Mouse (Mus musculus): Measurements from ENCODE around the gene Ankrd40. TPM values are rescaled to one million over a fixed set of nuclear protein-coding genes. Genes with fewer than 3 reads are reported as not detected.

The Ankrd40 gene
- polyA plus RNA-seq, 1 experiment from 2014 or later: 54.6 TPM

GRCm38 (mm10) chr11:94324618-94325017, 3.2 kb upstream of the Ankrd40 start:
- Histone ChIP-seq H3K9me3 (replicated peaks) (no peaks in the 10 kb centered on the region), H3K4me3 (no peak overlapping the region), H3K27me3 (replicated peaks) (no peaks in the 10 kb centered on the region), H3K27ac (ENCODE audit: poor library complexity, severe bottlenecking) (no peak overlapping the region), H3K4me2 (no peak overlapping the region), H3K36me3 (no peaks in the 10 kb centered on the region), H3K9ac (no peak overlapping the region), H3K4me1 (replicated peaks) (peaks cover 26% of the 10 kb centered on the region)
- ATAC-seq (ENCODE audit: insufficient number of reproducible peaks, low FRiP score): no peak
- WGBS: 63% methylated on average over 5 of the region's 5 CpGs

DNA sequence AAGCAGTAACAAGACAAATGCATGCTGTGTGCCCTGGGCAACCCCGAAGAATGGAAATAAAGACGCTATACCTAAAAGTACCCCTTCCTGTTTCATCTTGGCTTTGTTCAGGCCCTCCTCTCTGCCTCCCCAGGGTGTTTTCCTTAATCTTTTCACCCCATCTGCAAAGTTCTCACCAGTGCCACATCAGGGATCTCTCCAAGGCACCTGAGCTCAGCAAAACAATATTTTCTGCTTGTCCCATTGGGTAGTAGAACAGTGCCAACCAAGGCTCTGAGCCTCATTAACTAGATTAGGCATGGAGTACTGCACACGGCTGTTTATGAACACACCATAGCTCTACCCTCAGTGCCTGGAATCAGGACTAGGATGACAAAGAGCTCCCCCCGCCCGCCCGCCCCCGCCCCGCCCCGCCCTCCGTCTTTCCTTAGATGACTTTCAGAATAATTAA, 815 bp upstream of the Ankrd40 start:
- H3K9me3 ChIP-seq (replicated peaks): no peaks in the 10 kb centered on the region
- H3K4me2 ChIP-seq: peak overlapping the region; percentile 71
- no peaks in the 10 kb centered on the region for H3K27me3 ChIP-seq (replicated peaks)
- peak overlapping the region; percentile 69 for H3K9ac ChIP-seq
- H3K4me1 ChIP-seq (replicated peaks): peaks cover 29% of the 10 kb centered on the region
- peaks cover 8% of the 10 kb centered on the region for H3K36me3 ChIP-seq
- no peak; the same call in 1 of the 2 replicates for ATAC-seq (ENCODE audit: insufficient number of reproducible peaks, low FRiP score)
- 4% methylated on average over 10 of the region's 10 CpGs for WGBS
- peak overlapping the region; percentile 100 for H3K27ac ChIP-seq (ENCODE audit: poor library complexity, severe bottlenecking)
- peak overlapping the region; percentile 27 for H3K4me3 ChIP-seq

GRCm38 (mm10) chr11:94328644-94329025, 834 bp downstream of the Ankrd40 start:
- Histone ChIP-seq H3K4me1 (replicated peaks) (peaks cover 29% of the 10 kb centered on the region), H3K4me3 (peak overlapping the region; percentile 96), H3K36me3 (peaks cover 10% of the 10 kb centered on the region), H3K27me3 (replicated peaks) (no peaks in the 10 kb centered on the region), H3K27ac (ENCODE audit: poor library complexity, severe bottlenecking) (peak overlapping the region; percentile 100), H3K9me3 (replicated peaks) (no peaks in the 10 kb centered on the region), H3K4me2 (peak overlapping the region; percentile 70), H3K9ac (peak overlapping the region; percentile 98)
- no peak for ATAC-seq (ENCODE audit: insufficient number of reproducible peaks, low FRiP score)
- WGBS: 3% methylated on average over 10 of the region's 10 CpGs

- no peak overlapping the region for H3K27ac ChIP-seq (ENCODE audit: poor library complexity, severe bottlenecking)
- peak overlapping the region; percentile 70; the same call in 1 of the 2 replicates for H3K4me2 ChIP-seq
- ATAC-seq (ENCODE audit: insufficient number of reproducible peaks, low FRiP score): no peak
- H3K4me1 ChIP-seq (replicated peaks): peaks cover 34% of the 10 kb centered on the region
- peaks cover 12% of the 10 kb centered on the region for H3K36me3 ChIP-seq
- no peaks in the 10 kb centered on the region for H3K27me3 ChIP-seq (replicated peaks)
- H3K4me3 ChIP-seq: no peak overlapping the region
- H3K9me3 ChIP-seq (replicated peaks): no peaks in the 10 kb centered on the region
- WGBS: 46% methylated on average over 4 of the region's 4 CpGs
- no peak overlapping the region for H3K9ac ChIP-seq
Measured at GRCm38 (mm10) chr11:94329270-94329891, 1.6 kb downstream of the Ankrd40 start.

- no peak overlapping the region for H3K4me3 ChIP-seq
- peaks cover 37% of the 10 kb centered on the region for H3K4me1 ChIP-seq (replicated peaks)
- WGBS: 92% methylated on average over 3 of the region's 3 CpGs
- H3K9ac ChIP-seq: peak overlapping the region; percentile 45; the same call in 1 of the 2 replicates
- no peaks in the 10 kb centered on the region for H3K27me3 ChIP-seq (replicated peaks)
- H3K9me3 ChIP-seq (replicated peaks): no peaks in the 10 kb centered on the region
- peaks cover 18% of the 10 kb centered on the region for H3K36me3 ChIP-seq
- no peak overlapping the region for H3K27ac ChIP-seq (ENCODE audit: poor library complexity, severe bottlenecking)
- no peak for ATAC-seq (ENCODE audit: insufficient number of reproducible peaks, low FRiP score)
- H3K4me2 ChIP-seq: peak overlapping the region; percentile 13; the same call in 1 of the 2 replicates
Measured at GRCm38 (mm10) chr11:94330211-94330610, 2.4 kb downstream of the Ankrd40 start.

DNA sequence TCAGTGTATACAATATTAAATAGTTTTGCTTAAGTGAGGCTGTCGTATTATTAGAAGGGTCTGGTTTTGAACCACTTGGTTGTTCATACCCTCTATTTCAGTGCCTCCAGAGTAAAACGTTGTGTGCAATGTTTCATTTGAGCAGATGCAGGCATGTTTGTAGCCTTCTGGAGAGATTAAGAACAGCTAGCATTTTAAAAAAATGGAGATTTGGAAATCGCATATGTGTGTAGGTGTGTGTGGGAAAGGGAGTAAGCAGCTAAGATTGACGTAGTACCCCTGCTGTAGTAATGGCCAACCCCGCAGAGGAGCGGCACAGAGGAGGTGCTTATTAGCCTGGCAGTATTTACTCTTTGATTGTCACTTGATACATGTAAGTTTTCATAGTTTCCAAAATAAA, 4.9 kb downstream of the Ankrd40 start:
- Histone ChIP-seq H3K9ac (no peak overlapping the region), H3K9me3 (replicated peaks) (no peaks in the 10 kb centered on the region), H3K4me3 (no peak overlapping the region), H3K27ac (ENCODE audit: poor library complexity, severe bottlenecking) (no peak overlapping the region), H3K27me3 (replicated peaks) (no peaks in the 10 kb centered on the region), H3K4me2 (no peak overlapping the region), H3K36me3 (peaks cover 36% of the 10 kb centered on the region), H3K4me1 (replicated peaks) (peaks cover 31% of the 10 kb centered on the region)
- WGBS: 91% methylated on average over 6 of the region's 6 CpGs
- ATAC-seq (ENCODE audit: insufficient number of reproducible peaks, low FRiP score): no peak

DNA sequence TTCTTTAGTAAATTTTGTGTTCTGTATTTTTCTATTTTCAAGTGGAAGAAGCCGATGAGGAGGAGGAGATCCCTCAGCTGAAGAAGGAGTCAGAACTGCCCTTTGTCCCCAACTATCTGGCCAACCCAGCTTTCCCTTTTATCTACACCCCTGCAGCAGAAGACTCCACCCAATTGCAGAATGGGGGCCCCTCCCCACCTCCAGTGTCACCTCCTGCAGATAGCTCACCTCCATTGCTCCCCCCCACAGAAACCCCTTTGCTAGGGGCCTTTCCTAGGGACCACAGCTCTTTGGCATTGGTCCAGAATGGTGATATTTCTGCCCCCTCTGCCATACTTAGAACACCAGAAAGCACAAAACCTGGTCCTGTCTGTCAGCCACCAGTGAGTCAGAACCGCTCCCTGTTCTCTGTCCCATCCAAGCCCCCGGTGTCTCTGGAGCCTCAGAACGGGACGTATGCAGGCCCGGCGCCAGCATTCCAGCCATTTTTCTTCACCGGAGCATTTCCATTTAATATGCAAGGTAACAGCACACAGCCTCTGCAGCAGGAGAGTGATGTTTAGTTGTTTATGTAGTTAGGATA, 6.7 kb downstream of the Ankrd40 start:
- Histone ChIP-seq H3K27ac (ENCODE audit: poor library complexity, severe bottlenecking) (no peak overlapping the region), H3K9me3 (replicated peaks) (no peaks in the 10 kb centered on the region), H3K4me1 (replicated peaks) (peaks cover 28% of the 10 kb centered on the region), H3K4me3 (no peak overlapping the region), H3K36me3 (peaks cover 53% of the 10 kb centered on the region), H3K9ac (no peak overlapping the region), H3K27me3 (replicated peaks) (no peaks in the 10 kb centered on the region), H3K4me2 (no peak overlapping the region)
- 75% methylated on average over 8 of the region's 8 CpGs for WGBS
- ATAC-seq (ENCODE audit: insufficient number of reproducible peaks, low FRiP score): peak; percentile 91

DNA sequence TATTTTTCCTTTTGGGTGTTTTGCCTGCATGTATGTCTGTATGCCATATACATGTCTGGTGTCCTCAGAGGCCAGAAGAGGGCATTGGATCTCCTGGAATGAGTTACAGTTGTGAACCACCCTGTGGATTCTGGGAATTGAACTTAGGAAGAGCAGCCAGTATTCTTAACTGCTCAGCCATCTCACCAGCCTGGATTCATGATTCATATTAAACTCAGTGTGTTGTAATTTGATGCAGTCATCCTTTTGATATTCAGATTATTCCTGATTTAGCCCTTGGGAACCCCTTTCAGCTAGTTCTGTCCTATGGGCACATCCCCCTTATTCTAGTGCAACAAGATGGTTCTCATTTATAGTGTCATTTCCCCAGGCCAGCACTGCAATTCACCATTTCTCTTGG, 8.8 kb downstream of the Ankrd40 start:
- H3K4me2 ChIP-seq: no peak overlapping the region
- peaks cover 17% of the 10 kb centered on the region for H3K4me1 ChIP-seq (replicated peaks)
- H3K9me3 ChIP-seq (replicated peaks): no peaks in the 10 kb centered on the region
- H3K27me3 ChIP-seq (replicated peaks): no peaks in the 10 kb centered on the region
- no peak overlapping the region for H3K4me3 ChIP-seq
- H3K36me3 ChIP-seq: peaks cover 65% of the 10 kb centered on the region
- ATAC-seq (ENCODE audit: insufficient number of reproducible peaks, low FRiP score): no peak
- no peak overlapping the region for H3K27ac ChIP-seq (ENCODE audit: poor library complexity, severe bottlenecking)
- H3K9ac ChIP-seq: no peak overlapping the region

GRCm38 (mm10) chr11:94338347-94338746, 10.5 kb downstream of the Ankrd40 start:
- Histone ChIP-seq H3K4me3 (no peak overlapping the region), H3K4me1 (replicated peaks) (peaks cover 24% of the 10 kb centered on the region), H3K9me3 (replicated peaks) (no peaks in the 10 kb centered on the region), H3K27me3 (replicated peaks) (no peaks in the 10 kb centered on the region), H3K27ac (ENCODE audit: poor library complexity, severe bottlenecking) (no peak overlapping the region), H3K4me2 (no peak overlapping the region), H3K36me3 (peaks cover 65% of the 10 kb centered on the region), H3K9ac (no peak overlapping the region)
- 82% methylated on average over 2 of the region's 2 CpGs for WGBS
- ATAC-seq (ENCODE audit: insufficient number of reproducible peaks, low FRiP score): no peak

DNA sequence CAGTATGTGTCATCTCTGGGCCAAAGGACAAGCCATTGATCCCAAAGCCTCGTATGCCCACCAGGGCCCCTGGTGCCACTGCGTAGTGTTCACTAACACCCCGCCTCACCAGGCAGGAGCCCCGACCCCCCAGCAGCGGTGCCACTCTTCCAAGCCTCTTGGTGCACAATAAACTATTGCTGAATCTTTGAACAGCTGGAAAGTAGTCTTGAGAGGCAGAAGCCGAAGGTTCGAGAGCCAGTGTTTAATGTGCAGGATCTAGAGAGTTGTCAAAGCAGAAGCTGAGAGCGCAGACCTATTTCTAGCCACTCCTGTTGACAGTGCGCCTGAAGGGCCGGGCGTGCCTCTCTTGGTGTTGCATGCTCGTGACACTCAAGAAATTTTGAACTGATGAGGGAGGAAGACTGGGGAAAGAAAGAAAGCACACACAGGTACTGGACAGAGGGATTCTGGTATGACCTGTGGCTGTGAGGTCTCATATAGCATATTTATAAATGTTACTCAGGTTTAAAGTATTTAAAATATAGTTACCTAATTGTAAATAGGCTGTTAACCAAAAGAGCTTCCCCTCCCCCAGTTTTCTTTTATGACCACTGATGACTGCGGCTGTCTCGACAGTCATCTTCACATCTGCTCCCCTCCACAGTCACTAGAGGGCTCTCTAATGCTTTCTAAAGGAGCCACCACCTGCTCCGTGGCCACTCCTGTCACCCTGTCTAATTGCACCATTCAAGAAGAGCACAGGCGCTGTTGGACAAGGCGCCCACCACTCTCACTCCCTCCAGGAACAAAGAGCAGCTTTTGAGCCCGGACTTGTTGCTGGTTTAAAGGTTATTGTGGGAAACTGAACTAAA, 12.2 kb downstream of the Ankrd40 start:
- H3K9ac ChIP-seq: no peak overlapping the region
- ATAC-seq (ENCODE audit: insufficient number of reproducible peaks, low FRiP score): peak; percentile 61
- no peak overlapping the region for H3K4me2 ChIP-seq
- no peak overlapping the region for H3K27ac ChIP-seq (ENCODE audit: poor library complexity, severe bottlenecking)
- peaks cover 18% of the 10 kb centered on the region for H3K4me1 ChIP-seq (replicated peaks)
- WGBS: 56% methylated on average over 18 of the region's 18 CpGs
- H3K4me3 ChIP-seq: no peak overlapping the region
- peaks cover 58% of the 10 kb centered on the region for H3K36me3 ChIP-seq
- H3K27me3 ChIP-seq (replicated peaks): no peaks in the 10 kb centered on the region
- no peaks in the 10 kb centered on the region for H3K9me3 ChIP-seq (replicated peaks)
